Mouse (Mus musculus): Measurements from ENCODE around the gene Egf.
"Not testable (repeated sequence)": the region's sequence is repeated elsewhere in the genome, so short reads cannot be mapped to it uniquely, and the experiment has no call there.

Egf gene

DNA sequence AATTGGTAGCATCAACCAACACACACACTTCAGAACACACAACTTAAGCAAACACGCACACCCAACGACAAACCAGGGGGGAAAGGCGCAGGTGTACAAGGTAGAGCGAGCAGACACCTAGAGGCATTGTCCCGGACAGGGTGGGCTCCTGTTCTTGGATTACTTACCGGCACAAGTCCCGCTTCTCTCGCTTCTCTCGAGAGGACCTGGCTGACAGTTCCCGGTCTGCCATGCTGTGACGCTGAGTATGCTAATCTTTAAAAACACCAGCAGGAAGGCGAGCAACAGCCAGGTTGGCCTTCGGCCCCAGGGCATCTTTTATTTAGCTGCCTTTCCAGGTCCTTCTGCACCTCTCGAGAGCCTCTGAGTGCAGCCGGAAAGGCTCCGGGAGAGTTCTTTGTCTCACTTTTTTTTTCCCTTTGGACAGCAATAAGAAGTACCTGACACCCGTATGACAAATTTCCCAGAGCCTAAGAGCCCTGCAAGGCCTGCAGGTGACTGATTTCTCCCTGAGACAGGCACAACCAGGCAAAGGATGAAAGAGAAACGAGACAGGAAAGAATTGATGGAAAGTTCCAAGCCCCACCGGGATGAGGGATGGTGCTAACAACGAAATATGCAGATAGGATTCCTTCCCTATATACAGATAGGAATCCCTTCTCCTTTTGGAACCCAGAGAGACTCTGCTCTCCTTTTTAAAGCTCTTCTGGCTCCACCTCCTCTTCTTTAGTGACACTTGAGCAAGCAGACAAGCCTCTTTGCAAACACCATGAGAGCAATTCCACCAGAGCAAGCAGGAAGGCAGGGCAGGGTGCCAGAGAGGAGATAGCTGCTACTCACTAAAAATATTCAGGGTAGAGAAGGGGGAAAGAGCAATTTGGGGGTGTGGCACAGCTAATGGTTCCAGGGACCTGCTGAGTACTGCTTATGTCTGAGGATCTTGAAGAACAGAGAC lies at the start of gene Egf:
TSS of gene Egf (minus strand) at position 667 of the 955 bp plus-strand sequence.
- in situ Hi-C loops (cut with MboI; ENCODE audit: low sequenced_read_pairs), result no loop called here

DNA sequence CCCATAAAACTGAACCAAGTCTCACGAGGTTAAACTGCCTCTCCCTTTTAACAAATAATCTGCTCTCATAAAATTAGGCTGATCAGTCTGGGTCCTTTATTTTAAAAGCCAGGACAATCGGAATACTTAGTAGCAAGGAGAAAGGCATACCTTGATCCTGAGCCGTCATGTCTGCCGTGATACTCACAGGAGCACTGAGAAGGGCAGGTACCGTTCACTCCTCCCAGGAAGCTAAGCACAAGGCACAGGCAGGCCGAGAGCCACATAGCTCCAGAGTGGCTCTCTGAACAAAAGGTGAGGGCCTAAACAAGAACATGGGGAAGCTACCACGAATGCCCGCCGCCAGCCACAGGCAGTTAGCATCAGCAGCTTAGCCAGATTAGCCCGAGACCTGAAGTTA lies 48.6 kb upstream of the Egf start, which contains the start of gene Lrit3:
TSS of gene Lrit3 (minus strand) at position 266 of the 400 bp plus-strand sequence.
- in situ Hi-C loops (cut with MboI; ENCODE audit: low sequenced_read_pairs), result no loop called here

DNA sequence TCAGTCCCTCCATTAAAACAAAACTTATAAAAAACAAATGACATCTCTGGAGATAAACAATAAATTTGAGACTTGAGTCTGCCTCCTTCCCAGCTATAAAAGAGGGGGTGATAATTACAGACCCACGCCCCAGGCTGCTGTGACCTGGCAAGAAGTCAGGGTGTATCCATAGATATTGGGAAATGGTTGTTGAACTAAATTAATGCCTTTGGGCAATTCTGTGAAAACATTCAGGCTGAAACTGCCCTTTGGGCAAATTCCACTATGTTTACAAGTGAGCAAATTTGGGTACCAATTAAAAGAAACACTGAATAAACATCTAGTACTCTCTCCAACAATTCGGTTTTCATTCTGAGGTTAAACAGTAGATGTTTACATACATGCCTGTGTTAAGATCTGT lies 43.9 kb upstream of the Egf start:
- in situ Hi-C loops (cut with MboI; ENCODE audit: low sequenced_read_pairs), result no loop called here

DNA sequence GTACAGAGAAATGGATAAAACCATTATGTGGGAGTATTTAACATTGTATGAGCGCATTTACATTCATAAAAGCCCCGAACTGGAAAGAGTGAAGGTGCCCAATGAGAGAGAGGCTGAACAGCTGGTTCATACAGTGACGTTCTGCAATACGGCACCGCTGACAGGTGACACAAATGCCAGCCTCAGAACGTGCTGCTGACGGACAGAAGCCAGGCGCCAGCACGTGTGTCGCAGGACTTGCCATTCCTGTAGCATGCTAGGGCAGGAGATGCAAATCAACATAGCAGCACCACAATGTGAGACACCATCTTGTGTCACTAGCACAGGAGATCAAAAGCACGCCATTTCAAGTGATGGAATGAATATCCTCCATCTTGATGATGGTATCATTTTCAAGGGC lies 43.4 kb upstream of the Egf start:
- in situ Hi-C loops (cut with MboI; ENCODE audit: low sequenced_read_pairs), result no loop called here

DNA sequence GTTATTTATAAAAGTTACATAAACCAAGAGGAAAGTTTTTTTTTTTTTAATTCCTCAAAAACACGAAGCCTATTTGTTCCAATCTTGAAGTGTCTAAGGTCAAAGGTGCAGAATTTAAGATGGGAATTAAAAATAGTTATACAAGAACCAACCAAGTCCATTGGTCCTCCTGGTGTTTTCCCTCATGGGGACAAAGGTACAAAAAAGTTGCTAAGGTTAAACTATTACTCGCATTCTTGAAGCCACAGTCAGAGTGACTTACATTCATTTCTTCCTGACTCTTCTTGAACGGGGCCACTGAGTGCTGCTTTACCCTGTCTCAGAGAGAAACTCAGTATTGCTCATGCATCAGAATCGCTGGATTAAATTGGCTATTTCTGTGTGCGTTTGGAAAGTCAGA lies 42.2 kb upstream of the Egf start:
- in situ Hi-C loops (cut with MboI; ENCODE audit: low sequenced_read_pairs), result no loop called here

DNA sequence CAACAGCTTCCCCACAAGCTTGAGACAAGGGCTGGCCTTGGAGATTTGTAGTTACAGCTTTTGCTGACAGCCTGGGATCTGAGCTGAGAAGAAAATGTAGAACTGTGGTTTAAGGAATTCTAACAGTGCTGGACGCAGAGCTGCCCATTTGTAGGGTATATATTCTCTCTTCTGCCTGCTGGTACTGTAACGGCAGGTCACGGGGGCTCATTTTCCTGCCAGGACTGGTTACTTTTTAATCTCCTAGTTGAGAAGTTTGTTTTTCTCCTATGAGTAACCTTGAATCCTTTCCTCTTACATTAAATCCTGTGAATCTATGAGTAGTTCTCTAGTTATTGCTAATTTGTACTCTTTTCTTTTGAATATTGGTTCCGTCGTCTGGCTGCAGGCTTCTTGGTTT lies 38.7 kb upstream of the Egf start:
- in situ Hi-C loops (cut with MboI; ENCODE audit: low sequenced_read_pairs), result no loop called here

DNA sequence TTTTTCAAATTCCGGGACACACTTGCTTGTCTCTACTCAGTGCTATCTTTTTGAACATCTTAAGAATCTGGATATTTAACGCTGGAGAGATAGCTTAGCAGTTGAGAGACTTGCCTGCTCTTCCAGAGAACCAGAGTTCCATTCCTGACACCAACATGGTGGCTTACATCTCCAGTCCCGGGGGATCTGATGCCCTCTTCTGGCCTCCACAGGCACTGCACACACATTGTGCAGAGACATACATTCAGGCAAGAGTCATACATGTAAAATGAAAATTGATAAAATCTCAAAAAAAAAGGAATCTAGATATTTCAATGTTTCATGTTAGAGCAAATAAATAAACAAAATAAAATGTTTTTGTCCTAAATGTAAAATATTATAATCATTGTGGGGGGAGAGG lies 27.6 kb upstream of the Egf start:
- in situ Hi-C loops (cut with MboI; ENCODE audit: low sequenced_read_pairs), result no loop called here

DNA sequence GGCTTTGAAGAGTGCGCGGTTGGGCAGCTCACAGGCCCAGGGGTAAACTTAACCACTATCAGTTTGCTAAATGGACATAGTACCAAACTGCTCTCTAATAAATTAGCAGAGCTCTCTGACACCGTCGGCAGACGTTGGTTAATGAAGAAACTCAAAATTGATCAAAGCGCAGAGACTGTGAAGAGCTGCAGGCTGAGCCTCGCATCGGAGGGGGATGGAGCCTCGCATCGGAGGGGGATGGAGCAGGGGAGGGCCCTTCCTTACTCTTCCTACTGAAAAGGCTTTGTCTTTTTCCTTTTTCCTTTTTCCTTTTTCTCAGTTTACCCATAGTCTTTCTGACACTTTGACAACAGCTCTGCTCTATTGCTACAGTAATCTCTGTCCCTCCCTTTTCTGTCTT lies 26.3 kb upstream of the Egf start:
- in situ Hi-C loops (cut with MboI; ENCODE audit: low sequenced_read_pairs), result no loop called here

DNA sequence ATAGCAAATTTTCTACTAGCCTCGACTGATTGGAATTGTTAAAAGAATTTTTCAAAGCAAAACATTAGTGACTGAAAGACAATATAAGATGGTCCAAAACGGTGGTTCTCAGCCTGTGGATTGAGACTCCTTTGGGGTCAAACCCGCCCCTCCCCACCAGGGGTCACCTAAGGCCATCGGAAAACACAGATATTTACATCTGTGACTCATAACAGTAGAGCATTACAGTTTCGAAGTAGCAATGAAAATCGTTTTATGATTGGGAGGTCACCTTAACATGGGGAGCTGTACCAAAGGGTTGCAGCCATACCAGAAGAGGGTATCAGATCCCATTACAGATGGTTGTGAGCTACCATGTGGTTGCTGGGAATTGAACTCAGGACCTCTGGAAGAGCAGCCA lies 16.1 kb upstream of the Egf start:
- in situ Hi-C loops (cut with MboI; ENCODE audit: low sequenced_read_pairs), result no loop called here

DNA sequence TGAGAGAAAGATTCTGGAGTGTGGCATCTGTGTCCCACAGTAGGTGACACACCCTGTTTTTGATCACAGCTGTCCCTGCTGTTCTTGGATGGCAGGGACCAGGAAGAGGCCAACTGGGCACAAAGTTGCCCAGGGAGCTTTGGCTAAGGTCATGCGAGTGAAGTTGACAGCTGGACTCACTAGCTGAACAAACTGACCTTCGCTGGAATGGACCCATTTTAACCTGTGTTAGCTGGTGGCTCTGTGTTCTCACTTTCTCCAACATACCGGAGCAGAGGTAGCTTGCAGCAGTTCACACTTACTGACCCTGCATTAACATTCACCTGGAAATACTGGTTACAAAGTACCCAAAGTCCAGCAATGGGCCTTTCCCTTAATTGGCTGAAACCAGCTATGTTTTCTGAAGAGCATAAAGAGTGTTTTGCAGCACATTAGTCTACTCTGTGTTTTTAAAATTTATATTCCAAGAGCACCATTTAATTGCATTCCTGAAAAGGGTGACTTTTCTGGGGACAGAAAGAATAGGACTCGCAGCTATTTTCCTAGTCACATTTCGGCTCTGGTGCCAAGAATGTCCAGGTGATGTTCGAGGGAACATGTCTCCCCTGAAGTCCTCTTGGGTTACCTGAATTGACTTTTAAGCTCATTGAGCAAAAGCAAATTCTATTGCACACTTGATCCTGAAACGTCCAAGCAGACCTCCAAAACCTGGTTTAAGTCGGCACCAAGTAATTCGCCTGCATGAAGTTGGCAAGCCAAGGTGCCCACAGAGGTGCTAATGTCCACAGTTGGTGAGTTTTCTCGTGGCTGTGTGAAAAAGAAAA lies 12.1 kb upstream of the Egf start:
- in situ Hi-C loops (cut with MboI; ENCODE audit: low sequenced_read_pairs), result no loop called here

DNA sequence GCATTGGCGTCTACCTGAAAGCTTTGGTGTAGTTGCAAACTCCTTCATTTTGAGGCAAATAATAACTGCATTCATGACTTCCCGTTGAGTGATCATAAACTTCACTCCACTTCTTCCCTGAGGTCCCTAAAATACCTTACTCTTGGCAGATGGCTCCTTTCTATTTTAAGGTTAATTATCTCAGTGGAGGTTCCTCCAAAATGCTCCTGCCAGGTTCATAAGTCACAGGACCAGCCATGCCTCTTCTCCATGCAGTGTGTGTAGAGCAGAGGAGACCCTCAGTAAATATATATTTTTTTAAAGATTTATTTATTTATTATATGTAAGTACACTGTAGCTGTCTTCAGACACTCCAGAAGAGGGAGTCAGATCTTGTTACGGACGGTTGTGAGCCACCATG lies 11.0 kb upstream of the Egf start:
- in situ Hi-C loops (cut with MboI; ENCODE audit: low sequenced_read_pairs), result no loop called here

DNA sequence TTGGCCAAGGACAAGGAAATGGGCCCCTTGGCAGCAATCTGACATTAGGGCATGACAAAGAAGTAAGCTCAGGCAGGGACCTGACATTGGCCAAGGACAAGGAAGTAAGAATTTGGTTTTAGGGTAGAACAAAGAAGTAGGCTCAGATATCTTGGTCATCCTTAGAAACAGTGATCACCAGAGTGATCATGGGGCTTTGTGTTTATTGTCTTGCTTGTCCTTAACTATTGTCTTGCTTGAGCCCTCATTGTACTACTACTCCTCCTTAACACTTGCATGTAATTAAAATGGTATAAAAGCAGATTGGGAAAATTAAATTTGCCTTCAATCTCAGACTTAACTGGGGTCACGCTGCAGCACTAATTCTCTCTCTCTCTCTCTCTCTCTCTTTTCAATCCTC lies 2.5 kb upstream of the Egf start:
- in situ Hi-C loops (cut with MboI; ENCODE audit: low sequenced_read_pairs), result not testable (repeated sequence)

DNA sequence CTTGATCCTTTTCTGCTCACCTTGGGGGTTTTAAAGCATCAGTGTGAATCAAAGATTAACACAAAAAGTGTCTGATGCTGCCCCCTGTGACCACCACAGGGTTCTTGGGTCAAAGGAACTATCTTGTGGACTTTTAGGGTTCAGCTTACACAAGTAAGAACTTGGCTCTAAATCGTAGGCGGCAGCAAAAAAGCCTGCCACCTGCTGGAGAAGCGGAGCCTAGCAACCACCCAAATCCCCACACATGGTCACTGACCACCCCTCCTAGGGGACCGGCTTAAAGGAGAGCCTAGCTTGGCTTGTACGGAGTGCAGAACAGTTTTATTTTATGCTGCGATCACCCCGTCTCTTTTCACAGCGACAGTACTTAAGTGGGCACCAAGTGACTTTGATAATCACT lies 10.3 kb downstream of the Egf start:
- in situ Hi-C loops (cut with MboI; ENCODE audit: low sequenced_read_pairs), result no loop called here

DNA sequence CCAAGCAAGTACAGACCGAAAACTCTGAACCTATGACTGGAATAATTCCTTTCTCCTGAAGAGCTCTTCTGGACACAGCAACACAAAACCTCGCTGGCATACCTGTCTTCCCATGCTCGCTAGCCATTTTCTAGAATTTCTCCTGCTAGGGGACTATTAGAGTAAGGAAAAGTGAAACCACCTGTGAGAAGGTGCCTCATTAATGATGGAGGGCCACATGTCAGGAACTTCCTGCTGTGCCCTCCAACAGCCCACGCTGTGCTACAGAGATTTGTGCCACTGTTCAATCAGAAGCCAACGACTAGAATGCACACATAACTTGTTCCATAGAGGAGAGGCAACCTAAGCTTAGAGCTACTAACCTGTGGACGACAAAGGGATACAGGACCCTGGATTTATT lies 12.3 kb downstream of the Egf start:
- in situ Hi-C loops (cut with MboI; ENCODE audit: low sequenced_read_pairs), result no loop called here

DNA sequence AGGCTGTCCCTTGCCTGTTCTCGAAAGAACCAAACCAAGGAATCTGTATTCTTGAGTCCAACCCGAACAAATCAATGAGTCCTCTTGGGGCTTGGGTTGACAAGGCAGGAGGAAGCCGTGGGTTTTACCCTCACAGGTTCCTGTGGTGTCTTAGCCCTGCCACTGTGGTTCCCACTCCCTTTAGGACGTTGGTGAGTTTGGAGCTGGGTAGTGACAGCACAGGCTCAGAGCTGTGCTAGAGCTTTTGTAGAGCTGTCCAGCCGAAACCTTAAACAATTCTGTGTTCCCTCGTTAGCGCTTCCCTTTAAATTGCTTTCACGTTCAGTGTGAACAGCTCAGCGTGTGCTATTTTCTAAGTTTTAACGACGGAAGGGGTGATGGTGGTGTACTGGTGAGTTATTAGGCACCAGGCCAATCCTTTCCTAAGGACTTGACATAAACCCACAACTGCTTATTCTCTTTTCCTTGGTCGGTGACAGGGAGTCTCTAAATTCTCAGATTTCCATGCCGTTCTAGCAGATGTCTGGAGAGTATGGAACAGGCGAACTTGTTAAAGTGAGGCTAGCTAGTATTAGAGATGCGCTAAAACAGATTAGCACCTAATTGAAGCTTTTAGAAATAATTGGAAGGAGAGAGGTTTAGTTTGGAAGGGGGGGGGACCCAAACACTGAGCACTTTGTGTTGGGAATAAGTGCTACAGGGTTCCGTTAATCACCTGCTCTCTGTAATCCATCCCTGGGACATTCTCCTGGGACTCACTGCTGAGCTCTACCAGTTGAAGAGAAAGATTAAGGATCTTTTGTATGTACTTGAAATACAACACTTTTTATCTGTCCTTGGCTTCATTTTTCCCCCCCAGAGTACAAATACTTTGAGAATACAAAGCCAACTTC lies 16.6 kb downstream of the Egf start:
- in situ Hi-C loops (cut with MboI; ENCODE audit: low sequenced_read_pairs), result no loop called here

DNA sequence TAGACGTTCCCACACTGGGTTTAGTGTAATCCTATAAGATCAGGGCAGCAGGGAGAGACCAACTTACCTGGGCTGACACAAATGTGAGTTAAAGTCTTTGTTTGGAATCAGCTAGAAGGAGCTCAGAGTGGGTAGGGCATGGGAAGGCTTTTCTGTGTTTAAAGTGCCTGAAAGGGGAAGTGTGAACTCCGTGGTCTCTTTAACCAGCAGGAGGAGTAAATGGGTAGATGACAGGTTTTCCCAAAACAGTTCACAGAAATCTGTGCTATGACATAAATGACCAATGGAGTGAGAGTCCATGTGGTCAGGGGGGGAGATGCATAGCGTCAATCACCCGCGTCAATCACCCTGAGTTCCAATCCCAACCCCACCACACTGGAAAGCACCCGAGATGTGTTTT lies 23.5 kb downstream of the Egf start:
- in situ Hi-C loops (cut with MboI; ENCODE audit: low sequenced_read_pairs), result no loop called here

DNA sequence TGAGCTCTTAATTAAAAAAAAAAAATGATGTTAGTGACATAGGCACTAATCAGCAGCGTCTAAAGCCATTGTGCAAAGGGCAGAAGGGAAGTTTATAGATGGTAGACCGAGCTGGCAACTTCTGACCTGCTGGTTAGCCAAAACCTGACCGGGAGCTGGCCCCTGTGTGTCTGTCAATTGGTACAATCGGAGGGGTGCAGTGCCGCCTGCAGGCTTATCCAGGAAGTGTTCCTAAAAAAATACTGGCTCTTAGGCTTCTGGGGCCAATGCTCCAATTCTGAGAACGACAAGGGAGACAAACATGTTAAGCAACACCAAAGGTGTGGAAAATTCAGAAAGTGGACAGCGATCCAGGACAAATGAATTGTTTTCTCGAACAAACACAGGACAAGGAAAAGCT lies 24.7 kb downstream of the Egf start:
- in situ Hi-C loops (cut with MboI; ENCODE audit: low sequenced_read_pairs), result no loop called here

DNA sequence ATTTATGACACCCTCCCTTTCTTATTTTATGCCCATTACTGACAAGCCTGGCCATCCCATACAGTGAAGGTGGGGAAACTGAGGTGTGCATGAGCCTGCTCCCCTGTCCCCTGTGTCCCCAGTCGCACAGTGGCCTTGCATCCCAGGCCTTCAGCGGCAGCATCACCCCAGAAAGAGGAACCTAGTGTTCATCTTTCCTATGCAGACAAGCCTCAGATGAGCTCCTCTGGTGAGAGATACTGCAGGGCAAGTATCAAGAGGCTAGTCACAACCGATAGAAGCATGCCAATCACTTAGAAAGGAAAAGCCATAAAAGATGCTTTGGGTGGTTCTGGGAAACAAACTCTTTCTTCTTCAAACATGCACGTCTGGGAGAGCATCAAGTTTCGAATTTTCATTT lies 25.2 kb downstream of the Egf start:
- in situ Hi-C loops (cut with MboI; ENCODE audit: low sequenced_read_pairs), result no loop called here

DNA sequence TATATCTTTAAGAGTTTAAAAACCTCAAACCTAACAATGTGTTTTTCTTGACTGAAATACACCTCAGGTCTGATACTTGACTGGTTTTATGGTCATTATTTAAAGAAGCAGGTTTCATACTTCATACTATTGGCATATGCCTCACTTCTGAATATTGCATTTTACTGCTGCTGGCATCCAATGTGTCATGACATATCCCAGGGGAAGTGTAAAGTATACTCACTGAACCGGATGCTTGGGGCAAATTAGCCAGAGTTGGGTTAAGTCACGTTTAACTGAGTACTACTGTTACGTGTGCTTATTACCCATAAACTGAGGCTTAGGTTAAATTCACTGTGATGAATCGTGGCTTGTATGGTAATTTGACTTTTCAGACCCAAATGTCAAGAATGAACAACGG lies 29.5 kb downstream of the Egf start:
- in situ Hi-C loops (cut with MboI; ENCODE audit: low sequenced_read_pairs), result no loop called here

DNA sequence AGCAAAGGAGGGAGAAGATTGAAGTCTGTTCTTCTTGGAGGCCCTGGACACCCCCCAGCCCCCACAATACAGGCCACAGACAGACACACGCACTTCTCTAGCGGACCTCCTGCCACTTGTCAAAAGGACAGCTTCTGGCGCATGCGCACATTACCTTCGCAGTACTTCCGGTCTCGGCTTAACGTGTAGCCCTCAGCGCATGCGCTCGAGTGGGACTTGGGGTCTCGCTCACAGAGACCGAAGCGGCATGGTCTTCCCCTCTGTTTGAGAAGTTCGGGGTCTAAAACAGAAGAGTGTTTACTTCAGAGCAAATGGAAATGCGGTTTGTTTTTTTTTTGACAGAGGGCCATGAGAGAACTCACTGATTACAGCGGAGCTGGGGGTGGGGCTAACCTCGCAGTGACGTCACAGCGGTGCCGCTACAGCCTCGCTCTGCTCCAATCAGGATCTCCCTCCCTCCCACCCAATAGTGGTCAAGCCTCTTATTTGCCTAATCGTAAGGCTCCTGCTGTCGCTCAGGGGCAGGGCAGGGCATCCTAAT lies 30.1 kb downstream of the Egf start:
- in situ Hi-C loops (cut with MboI; ENCODE audit: low sequenced_read_pairs), result no loop called here

DNA sequence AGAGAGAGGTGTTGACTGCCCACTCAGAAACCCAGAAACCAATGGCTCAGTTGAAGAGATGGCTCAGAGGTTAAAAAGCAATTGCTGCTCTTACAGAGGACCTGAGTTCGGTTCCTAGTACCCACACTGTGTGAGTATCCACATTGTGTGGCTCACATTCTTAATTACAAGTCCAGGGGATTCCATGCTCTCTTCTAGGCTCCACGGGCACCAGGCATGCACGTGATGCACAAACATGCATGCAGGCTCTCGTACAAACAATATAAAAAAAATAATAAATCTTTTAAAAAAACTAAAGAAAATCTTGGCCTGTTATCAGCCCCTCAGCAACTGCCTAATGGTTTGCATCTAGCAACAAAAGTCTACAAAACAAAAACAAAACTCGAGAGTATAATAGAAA lies 30.6 kb downstream of the Egf start:
- in situ Hi-C loops (cut with MboI; ENCODE audit: low sequenced_read_pairs), result no loop called here
